Mouse (Mus musculus) lung, postnatal 0 days (tissue): ENCODE results near the gene Ncoa1. TPM values are rescaled to one million over a fixed set of nuclear protein-coding genes. Genes with fewer than 3 reads are reported as not detected.

Experiments used
- ATAC-seq: fragments of 200-750 bp; cut with Nextera tagmentation; 2 replicates; pipeline ENCODE4 v1.8.0; 2017; ENCODE audit warnings: moderate library complexity
- DNase-seq: peaks from one replicate; pipeline ENCODE4 v3.0.0-alpha.2; 2016; ENCODE audit warnings: low spot score
- H3K27ac ChIP-seq: fragments of 300-500 bp; sonication (generic); 2 replicates; pipeline ENCODE4 v1.5.1; 2014; ENCODE audit warnings: antibody characterized with exemption, mild to moderate bottlenecking, low read length, mixed read lengths
- H3K27me3 ChIP-seq: fragments of 300-500 bp; sonication (generic); replicated peaks from 2 replicates; pipeline ENCODE4 v1.6.1; 2014; ENCODE audit warnings: low read length, mixed read lengths; ENCODE audit not compliant: insufficient read depth
- H3K36me3 ChIP-seq: fragments of 300-500 bp; sonication (generic); 2 replicates; pipeline ENCODE4 v1.6.1; 2014; ENCODE audit warnings: low read length, mixed read lengths; ENCODE audit not compliant: insufficient read depth
- H3K4me1 ChIP-seq: fragments of 300-500 bp; sonication (generic); 2 replicates; pipeline ENCODE4 v1.6.1; 2014; ENCODE audit warnings: antibody characterized with exemption, low read depth, low read length, mixed read lengths; ENCODE audit not compliant: insufficient read depth
- H3K4me2 ChIP-seq: fragments of 300-500 bp; sonication (generic); replicated peaks from 2 replicates; pipeline ENCODE4 v1.6.1; 2014; ENCODE audit warnings: low read depth, mild to moderate bottlenecking, low read length, moderate library complexity, mixed read lengths
- H3K4me3 ChIP-seq: fragments of 300-500 bp; sonication (generic); 2 replicates; pipeline ENCODE4 v1.5.1; 2014; ENCODE audit warnings: low read depth, low read length
- H3K9ac ChIP-seq: fragments of 300-500 bp; sonication (generic); replicated peaks from 2 replicates; pipeline ENCODE4 v1.6.1; 2014; ENCODE audit warnings: low read depth, mild to moderate bottlenecking
- H3K9me3 ChIP-seq: fragments of 300-500 bp; sonication (generic); 2 replicates; pipeline ENCODE4 v1.6.1; 2016; ENCODE audit warnings: low read length, mixed read lengths
- CTCF ChIP-seq: IDR thresholded peaks from 2 replicates; pipeline ENCODE4 v1.5.1; 2016; ENCODE audit warnings: antibody characterized with exemption, mild to moderate bottlenecking
- EP300 ChIP-seq: IDR thresholded peaks from 2 replicates; pipeline ENCODE4 v1.6.1; 2016; ENCODE audit warnings: antibody characterized with exemption, mild to moderate bottlenecking, control low read depth
- WGBS: fragments of 180-500 bp; shearing (Covaris S2); extraction: QIAGEN DNeasy Blood & Tissue Kit; methylation state at CpG from one replicate; pipeline ENCODE4 v1.1.7; 2014; 5-methylcytosine and 5-hydroxymethylcytosine counted together
- polyA plus RNA-seq: library from polyadenylated mRNA; unstranded; fragments of >200 nt; fragmentation: Nextera tagmentation; extraction: Ambion mirVana; gene quantifications from 2 replicates; pipeline ENCODE4 v1.2.1, GENCODE M21; 2015

Gene Ncoa1
- polyA plus RNA-seq: 9.6 and 12.4 TPM in 2 replicates

- H3K27ac ChIP-seq: peak within 1 kb of the TSS; percentile 93
- peak; percentile 61 for TF ChIP-seq CTCF
- TF ChIP-seq EP300: no peak
- no peaks in the 10 kb centered on the region for H3K4me1 ChIP-seq
- H3K36me3 ChIP-seq: no peaks in the 10 kb centered on the region
- H3K9me3 ChIP-seq: no peaks in the 10 kb centered on the region
- no peaks in the 10 kb centered on the region for H3K27me3 ChIP-seq
- 6% methylated on average over 19 of the region's 98 CpGs for WGBS
- peak within 1 kb of the TSS; percentile 92 for H3K4me2 ChIP-seq
- H3K9ac ChIP-seq: peak within 1 kb of the TSS; percentile 98
- H3K4me3 ChIP-seq: peak within 1 kb of the TSS; percentile 97
- ATAC-seq: peak; percentile 92
- peak; percentile 84 for DNase-seq
These were observed at the start of gene Ncoa1 for GRCm38 (mm10) chr12:4476832-4477671. TSS of gene Ncoa1 (minus strand) at chr12:4477182.

DNA sequence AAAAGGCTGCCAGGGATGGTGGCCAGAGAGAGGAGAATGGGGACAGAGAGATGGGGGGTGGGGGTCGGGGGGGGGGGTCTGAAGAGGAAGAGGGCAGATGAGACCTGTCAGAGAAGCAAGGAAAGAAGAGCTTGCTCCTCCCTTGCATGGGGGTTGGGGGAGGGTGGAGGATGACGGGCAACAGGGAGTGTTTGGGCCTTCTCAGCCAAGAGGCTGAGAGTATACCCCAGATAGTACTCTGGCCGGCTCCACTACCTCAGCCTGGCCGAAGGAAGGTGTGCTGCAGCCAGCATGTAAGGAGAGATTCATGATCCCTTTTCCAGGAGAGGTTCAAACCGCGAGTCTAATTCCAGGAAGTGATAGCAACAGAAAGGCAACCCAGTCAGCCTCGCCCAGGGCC lies 47.6 kb upstream of the Ncoa1 start:
- 50% methylated on average over 5 of the region's 7 CpGs for WGBS
- H3K4me1 ChIP-seq: peaks cover 8% of the 10 kb centered on the region; the same call in 1 of the 2 replicates
- H3K9me3 ChIP-seq: no peaks in the 10 kb centered on the region
- H3K4me3 ChIP-seq: no peak overlapping the region
- no peak overlapping the region for H3K9ac ChIP-seq
- H3K27me3 ChIP-seq: no peaks in the 10 kb centered on the region
- H3K4me2 ChIP-seq: no peak overlapping the region
- no peak overlapping the region for H3K27ac ChIP-seq
- DNase-seq: no peak
- TF ChIP-seq EP300: no peak
- TF ChIP-seq CTCF: no peak
- no peaks in the 10 kb centered on the region for H3K36me3 ChIP-seq
- no peak for ATAC-seq

GRCm38 (mm10) chr12:4523688-4524298 lies 46.8 kb upstream of the Ncoa1 start:
- no peak overlapping the region for H3K4me3 ChIP-seq
- H3K4me2 ChIP-seq: no peak overlapping the region; the same call in 1 of the 2 replicates
- H3K9ac ChIP-seq: no peak overlapping the region

GRCm38 (mm10) chr12:4523208-4523607 lies 46.2 kb upstream of the Ncoa1 start:
- H3K27me3 ChIP-seq: no peaks in the 10 kb centered on the region
- peaks cover 8% of the 10 kb centered on the region; the same call in 1 of the 2 replicates for H3K4me1 ChIP-seq
- TF ChIP-seq CTCF: no peak
- TF ChIP-seq EP300: no peak
- peak; percentile 54 for DNase-seq
- 0 out of 2 replicates have a peak overlapping the region, but pooled peaks have one; percentile 43 for H3K27ac ChIP-seq
- ATAC-seq: peak; percentile 33
- H3K9ac ChIP-seq: no peak overlapping the region
- H3K9me3 ChIP-seq: no peaks in the 10 kb centered on the region
- WGBS: 16% methylated on average over 10 of the region's 10 CpGs
- peak overlapping the region; percentile 25 for H3K4me2 ChIP-seq
- no peaks in the 10 kb centered on the region for H3K36me3 ChIP-seq
- H3K4me3 ChIP-seq: no peak overlapping the region

More at GRCm38 (mm10) chr12:4523688-4524298, 46.8 kb upstream of the Ncoa1 start:
- H3K27me3 ChIP-seq: no peaks in the 10 kb centered on the region
- H3K27ac ChIP-seq: 0 out of 2 replicates have a peak overlapping the region, but pooled peaks have one; percentile 43
- ATAC-seq: no peak
- TF ChIP-seq EP300 (no peak), CTCF (no peak)
- peaks cover 8% of the 10 kb centered on the region; the same call in 1 of the 2 replicates for H3K4me1 ChIP-seq
- 34% methylated on average over 9 of the region's 9 CpGs for WGBS
- H3K36me3 ChIP-seq: no peaks in the 10 kb centered on the region
- H3K9me3 ChIP-seq: no peaks in the 10 kb centered on the region
- DNase-seq: no peak

- 76% methylated on average over 11 of the region's 11 CpGs for WGBS
- ATAC-seq (no peak), DNase-seq (no peak)
- H3K9ac ChIP-seq: no peak overlapping the region
- no peak overlapping the region for H3K4me3 ChIP-seq
- no peaks in the 10 kb centered on the region for H3K27me3 ChIP-seq
- TF ChIP-seq EP300 (no peak), CTCF (no peak)
- peaks cover 8% of the 10 kb centered on the region; the same call in 1 of the 2 replicates for H3K4me1 ChIP-seq
- H3K4me2 ChIP-seq: no peak overlapping the region
- H3K36me3 ChIP-seq: no peaks in the 10 kb centered on the region
- no peak overlapping the region for H3K27ac ChIP-seq
- no peaks in the 10 kb centered on the region for H3K9me3 ChIP-seq
These were observed 42.0 kb upstream of the Ncoa1 start for GRCm38 (mm10) chr12:4518957-4519356.

DNA sequence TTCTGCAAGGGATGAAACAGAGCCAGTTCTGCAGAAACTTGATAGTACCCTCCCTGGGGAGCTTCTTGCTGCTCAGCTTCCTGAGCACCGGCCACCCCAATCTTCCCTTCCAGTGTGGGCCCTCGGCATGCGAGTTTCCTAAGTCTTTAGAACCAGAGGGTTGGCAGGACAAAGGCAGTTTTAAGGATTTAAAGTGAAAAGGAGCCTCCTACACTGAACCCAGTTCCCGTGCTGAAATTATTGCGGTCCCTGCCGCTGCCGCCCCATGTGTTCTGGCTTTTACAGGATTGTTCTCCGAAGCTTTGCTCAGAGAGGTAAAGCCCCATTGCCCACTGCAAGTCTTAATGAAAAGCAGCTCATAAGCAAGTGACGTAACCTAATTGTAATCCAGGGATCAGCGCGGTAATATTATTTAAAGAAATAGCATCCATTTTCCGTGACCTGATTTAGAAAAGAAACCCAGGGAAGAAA lies 32.6 kb upstream of the Ncoa1 start:
- no peak overlapping the region for H3K9ac ChIP-seq
- H3K9me3 ChIP-seq: no peaks in the 10 kb centered on the region
- ATAC-seq: no peak
- TF ChIP-seq EP300 (no peak), CTCF (no peak)
- WGBS: 73% methylated on average over 12 of the region's 12 CpGs
- DNase-seq: no peak
- H3K36me3 ChIP-seq: no peaks in the 10 kb centered on the region
- H3K27ac ChIP-seq: no peak overlapping the region
- H3K27me3 ChIP-seq: no peaks in the 10 kb centered on the region
- no peak overlapping the region for H3K4me3 ChIP-seq
- no peak overlapping the region for H3K4me2 ChIP-seq
- H3K4me1 ChIP-seq: no peaks in the 10 kb centered on the region
